Mouse (Mus musculus): Measurements from ENCODE around the gene Gp1ba. TPM values are rescaled to one million over a fixed set of nuclear protein-coding genes. Genes with fewer than 3 reads are reported as not detected.

Gene Gp1ba
- total RNA-seq, 2 experiments from 2014 or later = not detected

- H3K4me3 ChIP-seq = no peak overlapping the region
- H3K27ac ChIP-seq = no peak overlapping the region; the same call in 1 of the 2 replicates
Measured at GRCm38 (mm10) chr11:70679361-70679760, 40.4 kb downstream of the Gp1ba start.

DNA sequence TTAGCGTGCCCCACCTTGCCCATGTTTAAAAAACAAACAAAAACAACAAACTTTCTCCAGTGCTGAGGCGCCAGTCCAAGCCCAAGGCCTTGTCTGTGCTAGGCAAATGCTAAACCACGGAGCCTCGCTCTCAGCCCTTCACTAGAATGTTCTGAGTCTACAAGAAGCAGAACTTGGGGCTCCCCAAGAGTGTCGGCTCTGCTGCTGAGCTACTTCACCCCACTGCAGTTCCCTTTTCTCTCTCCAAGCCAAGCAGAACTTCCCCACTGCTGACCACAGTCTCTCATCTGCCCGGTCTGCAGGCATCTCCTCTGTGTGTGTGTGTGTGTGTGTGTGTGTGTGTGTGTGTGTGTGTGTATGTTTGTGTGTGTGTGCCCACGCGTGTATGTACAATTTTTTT lies 41.0 kb downstream of the Gp1ba start:
- Histone ChIP-seq H3K4me3 (no peak overlapping the region), H3K27ac (no peak overlapping the region)
- intact Hi-C loops (cut with DNase I) = no loop called here
- no peak for TF ChIP-seq CTCF (IDR thresholded peaks at IDR 0.05)
- no peak for DNase-seq (ENCODE audit: extremely low spot score in 1 of 2, low spot score in 2 of 2)

More at GRCm38 (mm10) chr11:70679361-70679760, 40.4 kb downstream of the Gp1ba start:
- no peak for DNase-seq (ENCODE audit: extremely low spot score in 1 of 2, low spot score in 2 of 2)
- intact Hi-C loops (cut with DNase I) = no loop called here
- no peak for TF ChIP-seq CTCF (IDR thresholded peaks at IDR 0.05)

GRCm38 (mm10) chr11:70681170-70681569 lies 42.2 kb downstream of the Gp1ba start:
- TF ChIP-seq CTCF (IDR thresholded peaks at IDR 0.05) = no peak

GRCm38 (mm10) chr11:70681897-70682581 lies 43.1 kb downstream of the Gp1ba start:
- intact Hi-C loops (cut with DNase I) = no loop called here
- TF ChIP-seq CTCF (IDR thresholded peaks at IDR 0.05) = peak; percentile 40
- DNase-seq (ENCODE audit: extremely low spot score in 1 of 2, low spot score in 2 of 2) = no peak
- Histone ChIP-seq H3K27ac (peak overlapping the region; percentile 47), H3K4me3 (no peak overlapping the region)

More at GRCm38 (mm10) chr11:70681170-70681569, 42.2 kb downstream of the Gp1ba start:
- no peak for DNase-seq (ENCODE audit: extremely low spot score in 1 of 2, low spot score in 2 of 2)
- intact Hi-C loops (cut with DNase I) = no loop called here
- Histone ChIP-seq H3K27ac (no peak overlapping the region), H3K4me3 (no peak overlapping the region)

GRCm38 (mm10) chr11:70683640-70684039 lies 44.7 kb downstream of the Gp1ba start:
- DNase-seq (ENCODE audit: extremely low spot score in 1 of 2, low spot score in 2 of 2) = no peak
- Histone ChIP-seq H3K4me3 (no peak overlapping the region), H3K27ac (peak overlapping the region; percentile 28; the same call in 1 of the 2 replicates)
- no peak for TF ChIP-seq CTCF (IDR thresholded peaks at IDR 0.05)
- intact Hi-C loops (cut with DNase I) = no loop called here

GRCm38 (mm10) chr11:70686901-70687566 lies 48.1 kb downstream of the Gp1ba start:
- DNase-seq (ENCODE audit: extremely low spot score in 1 of 2, low spot score in 2 of 2) = peak; percentile 51 to 70
- intact Hi-C loops (cut with DNase I) = no loop called here
- no peak for TF ChIP-seq CTCF (IDR thresholded peaks at IDR 0.05)
- H3K27ac ChIP-seq = peak overlapping the region; percentile 99
- peak overlapping the region; percentile 98 for H3K4me3 ChIP-seq

DNA sequence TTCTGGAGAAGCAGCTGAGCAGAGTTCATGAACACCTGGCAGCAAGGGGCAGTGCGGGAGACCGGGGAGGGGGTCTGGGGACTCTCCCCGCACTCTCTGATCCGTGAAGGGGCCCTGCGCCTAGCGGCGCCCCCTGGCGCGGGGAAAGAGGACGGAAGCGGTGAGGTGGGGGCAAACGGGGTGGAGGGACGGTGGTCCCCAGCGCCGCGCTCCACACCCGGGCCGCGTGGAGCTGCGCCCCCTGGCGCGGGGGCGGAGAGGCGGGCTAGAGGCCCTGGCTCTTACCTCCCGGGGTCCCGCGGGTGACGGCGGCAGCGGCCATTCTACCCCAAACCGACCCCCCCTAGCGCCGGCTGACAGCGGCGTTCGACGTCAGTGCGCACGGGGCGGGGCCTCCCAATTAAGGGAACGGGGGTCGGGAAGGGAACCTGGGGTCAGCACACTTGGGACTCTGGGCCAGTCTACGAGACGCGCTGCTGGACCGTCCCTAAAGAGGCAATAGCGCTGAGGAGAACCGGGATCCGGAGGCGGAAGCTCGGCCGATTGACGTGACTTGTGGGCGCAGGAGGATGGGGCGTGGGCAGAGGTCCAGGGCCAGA lies 48.8 kb downstream of the Gp1ba start, which contains the start of gene Camta2:
TSS of gene Camta2 (minus strand) at position 505 of the 599 bp plus-strand sequence.
- peak within 1 kb of the TSS; percentile 98 for H3K4me3 ChIP-seq
- TF ChIP-seq CTCF (IDR thresholded peaks at IDR 0.05) = peak; percentile 59

GRCm38 (mm10) chr11:70688372-70688771 lies 49.5 kb downstream of the Gp1ba start:
- intact Hi-C loops (cut with DNase I) = loop anchor here (1.0 kb wide), 1 partner anchor 12 kb away; the partner anchor contains the start of genes Inca1 and Kif1c
- DNase-seq (ENCODE audit: extremely low spot score in 1 of 2, low spot score in 2 of 2) = no peak
- Histone ChIP-seq H3K4me3 (peak overlapping the region; percentile 98), H3K27ac (peak overlapping the region; percentile 99)
- TF ChIP-seq CTCF (IDR thresholded peaks at IDR 0.05) = no peak

More for the DNA sequence above, 48.8 kb downstream of the Gp1ba start, which contains the start of gene Camta2:
- intact Hi-C loops (cut with DNase I) = loop anchor here (1.0 kb wide), 1 partner anchor 13 kb away; the partner anchor contains the start of genes Inca1 and Kif1c
- peak; percentile 86 to 89 for DNase-seq (ENCODE audit: extremely low spot score in 1 of 2, low spot score in 2 of 2)
- H3K27ac ChIP-seq = peak within 1 kb of the TSS; percentile 99

- TF ChIP-seq CTCF (IDR thresholded peaks at IDR 0.05) = no peak
- Histone ChIP-seq H3K27ac (no peak overlapping the region), H3K4me3 (no peak overlapping the region)
- intact Hi-C loops (cut with DNase I) = no loop called here
- no peak for DNase-seq (ENCODE audit: extremely low spot score in 1 of 2, low spot score in 2 of 2)
Measured at GRCm38 (mm10) chr11:70689578-70689977, 50.7 kb downstream of the Gp1ba start.

Other genes starting within 250 kb of the Gp1ba start
- gene Pelp1, start 229.1 kb upstream of the Gp1ba start, total RNA-seq (2021) = 10 to 100 TPM; 34.6 to 36.2 TPM
- 10 to 100 TPM; 74.3 to 86.0 TPM for gene Arrb2, start 206.5 kb upstream of the Gp1ba start, total RNA-seq (2021)
- 10 to 100 TPM; 13.2 to 14.8 TPM for gene Med11, start 187.2 kb upstream of the Gp1ba start, total RNA-seq (2021)
- gene Zmynd15, start 179.7 kb upstream of the Gp1ba start, total RNA-seq (2021) = under 1 TPM; 0.36 to 0.44 TPM
- 1 to 10 TPM; 1.2 to 1.4 TPM for gene Cxcl16, start 179.1 kb upstream of the Gp1ba start, total RNA-seq (2021)
- gene Tm4sf5, start 133.9 kb upstream of the Gp1ba start, total RNA-seq (2021) = 1 to 10 TPM in 1 of 2 experiments, not detected in 1; 1.1 TPM
- gene Vmo1, start 124.5 kb upstream of the Gp1ba start, total RNA-seq (2021) = not detected
- not detected for gene Gltpd2, start 119.9 kb upstream of the Gp1ba start, total RNA-seq (2021)
- 100 to 1,000 TPM; 164 to 169 TPM for gene Psmb6, start 113.8 kb upstream of the Gp1ba start, total RNA-seq (2021)
- gene Gm40193, start 106.2 kb upstream of the Gp1ba start, total RNA-seq (2021) = not detected
- gene Pld2, start 99.1 kb upstream of the Gp1ba start, total RNA-seq (2021) = 10 to 100 TPM; 12.8 to 13.6 TPM
- 100 to 1,000 TPM; 411 to 445 TPM for gene Mink1, start 76.2 kb upstream of the Gp1ba start, total RNA-seq (2021)
- under 1 TPM; 0.61 TPM for gene 4930544D05Rik, start 23.3 kb upstream of the Gp1ba start, total RNA-seq (2021)
- gene Chrne, start 19.9 kb upstream of the Gp1ba start, total RNA-seq (2021) = not detected
- gene Rnf167, start 8.1 kb downstream of the Gp1ba start, total RNA-seq (2021) = 10 to 100 TPM; 81.7 to 86.9 TPM
- 100 to 1,000 TPM; 107 to 117 TPM for gene Slc25a11, start 8.4 kb downstream of the Gp1ba start, total RNA-seq (2021)
- gene Pfn1, start 15.5 kb downstream of the Gp1ba start, total RNA-seq (2021) = 100 to 1,000 TPM; 207 to 224 TPM
- gene Eno3, start 18.1 kb downstream of the Gp1ba start, total RNA-seq (2021) = 10 to 100 TPM in 1 of 2 experiments, 1 to 10 TPM in 1; 9.8 to 10.6 TPM
- gene Spag7, start 30.3 kb downstream of the Gp1ba start, total RNA-seq (2021) = 10 to 100 TPM; 52.2 to 56.7 TPM
- 100 to 1,000 TPM; 238 to 261 TPM for gene Camta2, start 49.0 kb downstream of the Gp1ba start, total RNA-seq (2021)
- 1 to 10 TPM; 1.8 to 3.0 TPM for gene Inca1, start 61.0 kb downstream of the Gp1ba start, total RNA-seq (2021)
- gene Kif1c, start 61.4 kb downstream of the Gp1ba start, total RNA-seq (2021) = 10 to 100 TPM; 58.1 to 60.7 TPM
- 10 to 100 TPM; 18.2 to 19.5 TPM for gene Zfp3, start 125.1 kb downstream of the Gp1ba start, total RNA-seq (2021)
- gene Scimp, start 173.5 kb downstream of the Gp1ba start, total RNA-seq (2021) = not detected
- 100 to 1,000 TPM; 125 to 132 TPM for gene Rabep1, start 205.7 kb downstream of the Gp1ba start, total RNA-seq (2021)